Mouse (Mus musculus) megakaryocyte, embryonic 14.5 days (primary cell): ENCODE measurements around the gene Vps13d. TPM values are rescaled to one million over a fixed set of nuclear protein-coding genes. Genes with fewer than 3 reads are reported as not detected.
A peak's percentile ranks its signal among the peaks of the same experiment; 100 is the strongest.

Source experiments
- H3K27me3 ChIP-seq: replicated peaks from 2 replicates; pipeline ENCODE3; 2012; ENCODE audit warnings: inconsistent platforms
- H3K36me3 ChIP-seq: replicated peaks from 2 replicates; pipeline ENCODE3; 2012; ENCODE audit warnings: low read length, inconsistent platforms, mixed read lengths
- H3K4me1 ChIP-seq: 2 replicates; pipeline ENCODE4 v1.6.1; 2012; ENCODE audit warnings: inconsistent platforms
- H3K4me3 ChIP-seq: replicated peaks from 2 replicates; pipeline ENCODE3; 2012; ENCODE audit warnings: moderate library complexity, mild to moderate bottlenecking, inconsistent platforms
- H3K9me3 ChIP-seq: 2 replicates; pipeline ENCODE4 v1.6.1; 2012; ENCODE audit warnings: inconsistent platforms
- FLI1 ChIP-seq: IDR thresholded peaks from 2 replicates; pipeline ENCODE4 v1.6.1; 2012; ENCODE audit warnings: low read length, inconsistent platforms, mixed read lengths
- GATA1 ChIP-seq: IDR thresholded peaks from 3 replicates; pipeline ENCODE4 v1.6.1; 2012; ENCODE audit warnings: mixed read lengths, low read length, inconsistent platforms, borderline replicate concordance
- polyA plus RNA-seq: library from polyadenylated mRNA; stranded (reverse); fragments of >175 nt; gene quantifications from 2 replicates; pipeline ENCODE4 v1.2.3, GENCODE M21; 2012; ENCODE audit warnings: low replicate concordance; ENCODE audit not compliant: insufficient read depth

Gene Vps13d
- polyA plus RNA-seq, 1 experiment: 20.6 TPM

GRCm38 (mm10) chr4:144942433-144942832 is 252.4 kb downstream of the Vps13d start:
- H3K36me3 ChIP-seq: peaks cover 7% of the 10 kb centered on the region
- no peak for TF ChIP-seq GATA1
- no peak for TF ChIP-seq FLI1
- no peaks in the 10 kb centered on the region for H3K27me3 ChIP-seq
- H3K9me3 ChIP-seq: no peaks in the 10 kb centered on the region
- no peak overlapping the region for H3K4me3 ChIP-seq
- peaks cover 55% of the 10 kb centered on the region for H3K4me1 ChIP-seq

GRCm38 (mm10) chr4:144940796-144941462 is 253.9 kb downstream of the Vps13d start:
- Histone ChIP-seq H3K27me3 (peaks cover 3% of the 10 kb centered on the region), H3K4me3 (no peak overlapping the region), H3K9me3 (no peaks in the 10 kb centered on the region), H3K36me3 (peaks cover 7% of the 10 kb centered on the region), H3K4me1 (peaks cover 50% of the 10 kb centered on the region)
- TF ChIP-seq FLI1 (no peak), GATA1 (no peak)

DNA sequence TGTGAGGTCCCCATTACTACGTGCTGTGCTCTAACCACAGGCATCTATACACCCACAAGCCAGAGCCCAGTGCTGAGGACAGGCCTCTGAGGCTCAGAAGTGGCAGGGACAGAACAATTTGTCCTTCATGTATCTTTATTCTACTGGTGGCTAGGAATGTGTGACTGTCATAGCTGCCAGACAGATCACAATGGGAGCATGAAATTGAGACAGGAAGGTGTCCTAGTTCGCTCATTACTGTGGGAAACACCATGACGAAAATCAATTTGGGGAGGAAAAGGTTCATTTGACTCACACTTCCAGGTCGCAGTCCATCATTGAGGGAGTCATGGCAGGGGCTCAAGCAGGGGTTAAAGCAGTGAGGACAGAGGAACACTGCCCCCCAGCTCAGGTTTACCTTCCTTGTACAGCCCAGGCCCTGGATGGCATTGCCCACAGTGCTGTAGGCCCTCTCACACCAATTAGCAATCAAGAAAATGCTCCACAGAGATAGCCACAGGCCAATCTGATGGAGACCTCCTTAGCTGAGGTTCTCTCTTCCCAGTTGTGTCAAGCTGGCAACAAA is 254.9 kb downstream of the Vps13d start:
- peaks cover 3% of the 10 kb centered on the region for H3K27me3 ChIP-seq
- H3K9me3 ChIP-seq: no peaks in the 10 kb centered on the region
- TF ChIP-seq GATA1 (no peak), FLI1 (no peak)
- H3K4me1 ChIP-seq: peaks cover 57% of the 10 kb centered on the region
- H3K36me3 ChIP-seq: peaks cover 7% of the 10 kb centered on the region
- H3K4me3 ChIP-seq: no peak overlapping the region

- TF ChIP-seq GATA1 (no peak), FLI1 (no peak)
- H3K4me3 ChIP-seq: no peak overlapping the region
- H3K36me3 ChIP-seq: peaks cover 21% of the 10 kb centered on the region
- H3K27me3 ChIP-seq: peaks cover 3% of the 10 kb centered on the region
- H3K9me3 ChIP-seq: peaks cover 10% of the 10 kb centered on the region
- peaks cover 67% of the 10 kb centered on the region for H3K4me1 ChIP-seq
Measured at GRCm38 (mm10) chr4:144936563-144937154, 258.1 kb downstream of the Vps13d start.

DNA sequence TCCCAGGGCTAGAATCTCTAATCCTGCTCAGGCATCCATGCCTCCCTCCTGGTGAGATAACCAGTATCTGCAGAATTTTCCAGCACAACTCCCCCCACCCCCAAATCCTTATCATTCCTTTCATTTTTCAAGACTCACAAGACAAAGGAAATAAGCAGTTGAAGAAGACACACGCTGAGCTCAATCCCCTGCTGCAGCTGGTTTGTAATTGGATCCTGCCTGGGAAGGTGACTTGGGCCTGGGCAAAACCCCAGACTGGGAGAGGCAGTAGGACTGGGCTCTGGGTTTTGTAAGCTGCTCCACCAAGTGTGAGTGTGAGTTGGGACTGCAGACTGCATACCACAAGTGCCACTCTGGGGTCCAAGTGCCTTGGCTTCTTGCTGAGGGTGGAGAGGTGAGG is 260.3 kb downstream of the Vps13d start:
- Histone ChIP-seq H3K36me3 (peaks cover 19% of the 10 kb centered on the region), H3K27me3 (peaks cover 3% of the 10 kb centered on the region), H3K4me1 (peaks cover 67% of the 10 kb centered on the region), H3K4me3 (no peak overlapping the region), H3K9me3 (peaks cover 10% of the 10 kb centered on the region)
- no peak for TF ChIP-seq FLI1
- no peak for TF ChIP-seq GATA1

- Histone ChIP-seq H3K4me3 (no peak overlapping the region), H3K36me3 (peaks cover 50% of the 10 kb centered on the region), H3K9me3 (peaks cover 10% of the 10 kb centered on the region), H3K4me1 (peaks cover 88% of the 10 kb centered on the region), H3K27me3 (no peaks in the 10 kb centered on the region)
- no peak for TF ChIP-seq GATA1
- no peak for TF ChIP-seq FLI1
Measured at GRCm38 (mm10) chr4:144931167-144931566, 263.6 kb downstream of the Vps13d start.

DNA sequence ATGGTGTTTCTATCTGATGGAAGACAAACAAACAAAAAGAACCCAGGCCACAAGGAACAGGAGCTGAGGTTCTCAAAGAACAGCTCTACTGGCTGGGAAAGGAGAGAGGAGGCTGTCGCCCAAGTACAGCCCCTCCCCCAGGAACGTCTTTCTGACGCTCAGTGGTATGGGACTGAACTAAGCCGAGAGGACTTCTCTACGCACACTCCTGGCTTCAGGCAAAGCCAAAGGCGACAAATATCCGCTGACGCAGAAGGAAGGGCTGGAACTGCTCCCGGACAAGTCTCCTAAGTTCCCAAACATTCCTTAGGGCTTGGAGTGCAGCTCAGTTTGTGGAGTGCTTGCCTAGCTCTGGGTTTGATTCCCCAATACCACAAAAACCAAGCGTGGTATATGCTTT is 264.4 kb downstream of the Vps13d start:
- Histone ChIP-seq H3K27me3 (no peaks in the 10 kb centered on the region), H3K9me3 (peaks cover 10% of the 10 kb centered on the region), H3K4me3 (no peak overlapping the region), H3K4me1 (peaks cover 92% of the 10 kb centered on the region), H3K36me3 (peaks cover 56% of the 10 kb centered on the region)
- TF ChIP-seq FLI1: no peak
- no peak for TF ChIP-seq GATA1

DNA sequence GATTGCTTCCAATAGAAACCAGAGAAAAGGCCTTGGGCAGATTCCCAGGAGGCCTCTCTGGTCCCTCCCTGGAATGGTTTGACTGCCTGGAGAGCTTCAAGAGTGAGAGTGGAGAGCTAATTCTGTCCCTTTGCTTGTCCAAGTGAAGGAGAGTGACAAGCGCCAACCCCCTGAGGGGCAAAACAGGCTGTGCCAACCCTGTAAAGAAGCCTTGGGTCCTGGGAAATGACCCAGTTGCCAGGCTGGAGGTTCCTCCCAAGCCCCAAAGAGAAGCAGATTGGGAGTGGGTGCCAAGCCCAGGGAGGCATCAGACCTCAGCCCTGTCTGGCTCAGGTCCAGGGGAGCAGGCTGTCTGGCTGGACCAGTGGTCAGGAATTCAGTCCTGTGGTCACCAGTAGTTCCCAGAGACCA is 265.0 kb downstream of the Vps13d start:
- TF ChIP-seq GATA1: no peak
- no peak for TF ChIP-seq FLI1
- Histone ChIP-seq H3K27me3 (no peaks in the 10 kb centered on the region), H3K4me1 (peaks cover 92% of the 10 kb centered on the region), H3K4me3 (peak overlapping the region; percentile 25), H3K9me3 (peaks cover 10% of the 10 kb centered on the region), H3K36me3 (peaks cover 61% of the 10 kb centered on the region)

- H3K27me3 ChIP-seq: no peaks in the 10 kb centered on the region
- H3K4me1 ChIP-seq: peaks cover 90% of the 10 kb centered on the region
- TF ChIP-seq GATA1 (no peak), FLI1 (no peak)
Measured at GRCm38 (mm10) chr4:144928693-144929436, 265.9 kb downstream of the Vps13d start.

More at GRCm38 (mm10) chr4:144928693-144929436, 265.9 kb downstream of the Vps13d start:
- Histone ChIP-seq H3K9me3 (peaks cover 5% of the 10 kb centered on the region), H3K36me3 (peaks cover 61% of the 10 kb centered on the region), H3K4me3 (peak overlapping the region; percentile 5)

Other genes with a start within 250 kb of the Vps13d start
- gene Tnfrsf1b, start 51.9 kb upstream of the Vps13d start, polyA plus RNA-seq: 2.3 and 9.7 TPM in 2 replicates
- gene Tnfrsf8, start 120.2 kb upstream of the Vps13d start, polyA plus RNA-seq: 0.06 TPM in 1 of 2 replicates, not detected in the other